Mouse (Mus musculus) midbrain, embryonic 11.5 days (tissue): Measurements from ENCODE around the gene Mkrn3. TPM values are rescaled to one million over a fixed set of nuclear protein-coding genes. Genes with fewer than 3 reads are reported as not detected.

Experiments
- ATAC-seq: fragments of 200-750 bp; cut with Nextera tagmentation; 2 replicates; pipeline ENCODE4 v1.8.0; 2017; ENCODE audit warnings: moderate TSS enrichment, moderate library complexity; ENCODE audit not compliant: low FRiP score
- DNase-seq: peaks from one replicate; pipeline ENCODE4 v3.0.0; 2015; ENCODE audit warnings: low spot score; ENCODE audit errors: missing footprints
- H3K27ac ChIP-seq: fragments of 300-500 bp; sonication (generic); 2 replicates; pipeline ENCODE4 v1.5.1; 2014; ENCODE audit warnings: low read depth, low read length
- H3K27me3 ChIP-seq: fragments of 300-500 bp; sonication (generic); 2 replicates; pipeline ENCODE4 v1.6.1; 2014; ENCODE audit warnings: mild to moderate bottlenecking, low read length, moderate library complexity, mixed read lengths; ENCODE audit not compliant: control insufficient read depth, insufficient read depth
- H3K36me3 ChIP-seq: fragments of 300-500 bp; sonication (generic); 2 replicates; pipeline ENCODE4 v1.6.1; 2014; ENCODE audit warnings: mild to moderate bottlenecking, low read length, moderate library complexity, mixed read lengths; ENCODE audit not compliant: control insufficient read depth, insufficient read depth
- H3K4me1 ChIP-seq: fragments of 300-500 bp; sonication (generic); 2 replicates; pipeline ENCODE4 v1.6.1; 2014; ENCODE audit warnings: low read length; ENCODE audit not compliant: control insufficient read depth, insufficient read depth
- H3K4me2 ChIP-seq: fragments of 300-500 bp; sonication (generic); 2 replicates; pipeline ENCODE4 v1.6.1; 2014; ENCODE audit warnings: mild to moderate bottlenecking, moderate library complexity
- H3K4me3 ChIP-seq: fragments of 300-500 bp; sonication (generic); 2 replicates; pipeline ENCODE4 v1.5.1; 2014; ENCODE audit warnings: low read depth, low read length
- H3K9ac ChIP-seq: fragments of 300-500 bp; sonication (generic); 2 replicates; pipeline ENCODE4 v1.6.1; 2014; ENCODE audit warnings: low read length
- H3K9me3 ChIP-seq: fragments of 300-500 bp; sonication (generic); 2 replicates; pipeline ENCODE4 v1.6.1; 2016; ENCODE audit warnings: low read length; ENCODE audit not compliant: control insufficient read depth
- WGBS: fragments of 180-500 bp; shearing (Covaris S2); extraction: QIAGEN DNeasy Blood & Tissue Kit; methylation state at CpG from one replicate; pipeline ENCODE4 v1.1.7; 2014; 5-methylcytosine and 5-hydroxymethylcytosine counted together
- polyA plus RNA-seq: library from polyadenylated mRNA; unstranded; fragments of >200 nt; fragmentation: Nextera tagmentation; extraction: Ambion mirVana; gene quantifications from 2 replicates; pipeline ENCODE4 v1.2.1, GENCODE M21; 2014

Mkrn3 gene
- polyA plus RNA-seq, 1 experiment from 2014 or later: 22.4 TPM

DNA sequence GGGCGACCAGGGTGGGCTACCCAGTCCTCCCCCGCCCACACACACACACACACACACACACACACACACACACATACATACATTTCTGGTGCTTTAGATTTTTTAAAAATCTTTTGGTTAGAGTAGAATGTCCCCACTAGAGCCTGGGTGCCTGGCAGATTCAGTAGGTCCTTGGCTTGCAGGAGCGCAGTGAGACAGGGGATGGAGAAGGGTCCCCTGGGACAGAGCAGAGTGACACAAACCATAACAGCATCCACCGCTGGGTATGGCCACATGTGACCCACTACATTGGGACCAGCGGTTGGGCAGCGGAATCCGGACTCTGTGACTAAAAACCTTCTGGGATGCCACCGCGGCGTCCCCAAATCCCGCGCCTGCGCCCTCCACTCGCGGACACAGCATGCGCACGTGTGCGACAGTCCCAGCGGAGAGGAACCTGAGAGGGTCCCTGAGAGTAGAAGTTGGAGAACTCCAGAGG, 13.3 kb downstream of the Mkrn3 start:
- Histone ChIP-seq H3K27ac (peak overlapping the region; percentile 25; the same call in 1 of the 2 replicates), H3K9ac (peak overlapping the region; percentile 36)

DNA sequence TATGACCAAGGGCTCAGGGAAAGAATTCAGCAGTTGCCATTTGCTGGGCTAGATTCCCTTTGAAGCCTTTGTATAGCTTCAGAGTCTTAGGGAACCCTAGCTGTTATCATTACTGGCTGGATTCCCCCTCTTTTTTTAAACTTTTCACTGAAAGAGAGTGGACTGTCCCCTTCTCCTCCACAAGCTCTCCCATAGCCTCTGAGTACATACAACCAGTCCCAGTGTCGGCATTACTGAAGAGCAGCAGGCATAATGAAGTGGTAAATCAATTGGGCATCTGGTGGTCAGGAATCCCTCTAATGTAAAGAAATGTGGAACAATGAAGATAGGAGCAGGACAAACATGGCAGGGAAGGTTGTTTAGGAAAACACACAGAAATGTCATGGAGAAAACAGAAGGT, 27.7 kb downstream of the Mkrn3 start:
- peak; percentile 71; the same call in 1 of the 2 replicates for ATAC-seq
- peaks cover 2% of the 10 kb centered on the region; the same call in 1 of the 2 replicates for H3K4me1 ChIP-seq
- no peaks in the 10 kb centered on the region for H3K27me3 ChIP-seq
- H3K36me3 ChIP-seq: no peaks in the 10 kb centered on the region
- DNase-seq: no peak
- no peak overlapping the region for H3K9ac ChIP-seq
- 35% methylated on average over 1 of the region's 1 CpGs for WGBS
- no peak overlapping the region for H3K4me3 ChIP-seq
- H3K4me2 ChIP-seq: no peak overlapping the region
- H3K27ac ChIP-seq: peak overlapping the region; percentile 25; the same call in 1 of the 2 replicates
- 0 out of 2 replicates have a peak, but pooled peaks cover 3% of the 10 kb centered on the region for H3K9me3 ChIP-seq

More for the DNA sequence above, 13.3 kb downstream of the Mkrn3 start:
- Histone ChIP-seq H3K4me2 (peak overlapping the region; percentile 45), H3K4me3 (peak overlapping the region; percentile 17), H3K27me3 (no peaks in the 10 kb centered on the region), H3K9me3 (no peaks in the 10 kb centered on the region), H3K36me3 (no peaks in the 10 kb centered on the region), H3K4me1 (peaks cover 10% of the 10 kb centered on the region)
- DNase-seq: peak; percentile 92
- 39% methylated on average over 19 of the region's 19 CpGs for WGBS
- peak; percentile 76 for ATAC-seq

DNA sequence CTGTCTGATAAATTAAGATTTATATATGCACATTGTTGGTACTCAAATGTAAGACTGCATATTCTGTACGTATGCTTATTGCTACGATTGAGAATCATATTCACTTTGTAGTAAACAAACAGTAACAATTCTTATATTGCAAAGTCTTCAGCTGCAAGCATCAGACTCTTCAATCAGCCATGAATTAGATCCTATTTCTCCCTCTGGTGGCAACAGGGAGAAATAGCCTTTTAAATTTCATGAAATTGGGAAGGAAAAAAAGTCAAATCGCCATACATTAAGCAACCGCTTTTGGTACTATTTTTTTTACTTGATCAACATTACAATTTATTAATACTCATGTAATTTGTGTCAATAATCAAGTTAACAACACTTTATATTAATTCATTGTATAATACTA, 31.6 kb downstream of the Mkrn3 start:
- H3K9me3 ChIP-seq: 0 out of 2 replicates have a peak, but pooled peaks cover 3% of the 10 kb centered on the region
- H3K27ac ChIP-seq: no peak overlapping the region
- H3K4me1 ChIP-seq: peaks cover 2% of the 10 kb centered on the region; the same call in 1 of the 2 replicates
- WGBS: 39% methylated on average over 4 of the region's 4 CpGs
- no peak overlapping the region for H3K4me2 ChIP-seq
- no peak overlapping the region for H3K4me3 ChIP-seq
- no peak overlapping the region for H3K9ac ChIP-seq
- no peaks in the 10 kb centered on the region for H3K36me3 ChIP-seq
- H3K27me3 ChIP-seq: no peaks in the 10 kb centered on the region
- no peak for DNase-seq
- no peak for ATAC-seq

DNA sequence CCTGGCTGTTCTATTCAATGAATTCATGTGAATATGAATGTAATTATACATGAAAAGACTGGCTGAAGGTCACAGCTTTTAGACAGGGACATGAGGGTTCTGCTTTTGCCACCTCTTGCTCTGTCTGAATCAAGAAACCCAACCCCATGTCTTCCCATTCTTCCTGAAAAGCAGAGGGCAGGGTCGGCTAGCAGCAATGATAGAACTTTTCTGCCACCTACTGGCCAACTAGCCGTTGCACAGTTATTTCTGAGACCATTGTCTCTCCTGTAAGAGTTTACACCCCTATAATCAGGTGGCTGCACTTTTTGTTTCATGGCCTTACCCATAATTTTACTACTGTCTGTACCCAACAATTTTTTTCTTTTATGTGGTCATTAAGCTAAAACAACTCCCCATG, 37.5 kb downstream of the Mkrn3 start:
- H3K9me3 ChIP-seq: peaks cover 7% of the 10 kb centered on the region
- no peak overlapping the region for H3K4me2 ChIP-seq
- DNase-seq (peak; percentile 88), ATAC-seq (peak; percentile 62)
- H3K27ac ChIP-seq: no peak overlapping the region
- WGBS: 15% methylated on average over 2 of the region's 2 CpGs
- no peak overlapping the region for H3K4me3 ChIP-seq
- no peaks in the 10 kb centered on the region for H3K36me3 ChIP-seq
- H3K9ac ChIP-seq: no peak overlapping the region
- H3K4me1 ChIP-seq: peaks cover 7% of the 10 kb centered on the region; the same call in 1 of the 2 replicates
- no peaks in the 10 kb centered on the region for H3K27me3 ChIP-seq

DNA sequence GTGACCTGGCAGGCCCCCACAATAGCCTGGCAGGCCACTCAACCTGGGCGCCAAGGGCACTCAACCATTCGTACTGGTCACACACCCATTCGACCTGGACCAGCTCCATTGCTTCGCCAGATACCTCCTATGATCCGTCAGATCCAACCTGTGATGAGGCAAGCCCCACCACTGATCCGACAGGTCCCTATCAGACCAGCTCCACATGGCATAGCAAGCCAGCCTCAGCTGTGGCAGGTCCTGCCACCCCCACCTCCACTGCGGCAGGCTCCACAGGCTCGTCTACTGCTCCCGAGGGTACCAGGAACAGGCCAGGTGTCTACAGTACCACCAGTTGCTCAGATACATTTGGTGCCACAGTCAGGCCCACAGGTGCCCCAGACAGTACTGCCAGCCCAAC, 41.4 kb downstream of the Mkrn3 start:
- peak overlapping the region; percentile 61 for H3K4me2 ChIP-seq
- H3K27me3 ChIP-seq: no peaks in the 10 kb centered on the region
- H3K9me3 ChIP-seq: peaks cover 10% of the 10 kb centered on the region
- 89% methylated on average over 9 of the region's 9 CpGs for WGBS
- DNase-seq (no peak), ATAC-seq (no peak)
- H3K4me1 ChIP-seq: peaks cover 7% of the 10 kb centered on the region; the same call in 1 of the 2 replicates
- H3K27ac ChIP-seq: no peak overlapping the region
- no peaks in the 10 kb centered on the region for H3K36me3 ChIP-seq
- no peak overlapping the region for H3K9ac ChIP-seq
- 0 out of 2 replicates have a peak overlapping the region, but pooled peaks have one; percentile 46 for H3K4me3 ChIP-seq

DNA sequence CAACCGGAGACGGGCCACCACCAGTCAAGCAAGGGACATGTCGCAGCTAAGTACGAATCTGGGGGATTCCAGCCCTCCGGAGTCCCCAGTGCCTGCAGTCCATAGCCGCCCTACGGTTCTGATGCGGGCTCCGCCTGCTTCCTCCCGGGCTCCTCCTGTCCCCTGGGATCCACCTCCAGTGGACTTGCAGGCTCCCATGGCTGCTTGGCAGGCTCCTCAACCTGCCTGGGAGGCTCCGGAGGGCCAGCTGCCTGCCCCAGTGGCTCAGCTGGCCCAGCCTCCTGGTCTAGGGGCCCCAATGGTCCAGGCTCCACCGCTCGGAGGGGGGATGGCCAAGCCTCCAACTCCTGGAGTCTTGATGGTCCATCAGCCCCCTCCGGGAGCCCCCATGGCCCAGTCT, 42.6 kb downstream of the Mkrn3 start:
- Histone ChIP-seq H3K36me3 (no peaks in the 10 kb centered on the region), H3K9ac (peak overlapping the region; percentile 62), H3K4me2 (peak overlapping the region; percentile 61), H3K27ac (peak overlapping the region; percentile 30; the same call in 1 of the 2 replicates), H3K27me3 (no peaks in the 10 kb centered on the region), H3K4me1 (peaks cover 7% of the 10 kb centered on the region; the same call in 1 of the 2 replicates), H3K9me3 (peaks cover 10% of the 10 kb centered on the region), H3K4me3 (peak overlapping the region; percentile 46)
- DNase-seq (peak; percentile 92), ATAC-seq (peak; percentile 54)
- 32% methylated on average over 14 of the region's 14 CpGs for WGBS

DNA sequence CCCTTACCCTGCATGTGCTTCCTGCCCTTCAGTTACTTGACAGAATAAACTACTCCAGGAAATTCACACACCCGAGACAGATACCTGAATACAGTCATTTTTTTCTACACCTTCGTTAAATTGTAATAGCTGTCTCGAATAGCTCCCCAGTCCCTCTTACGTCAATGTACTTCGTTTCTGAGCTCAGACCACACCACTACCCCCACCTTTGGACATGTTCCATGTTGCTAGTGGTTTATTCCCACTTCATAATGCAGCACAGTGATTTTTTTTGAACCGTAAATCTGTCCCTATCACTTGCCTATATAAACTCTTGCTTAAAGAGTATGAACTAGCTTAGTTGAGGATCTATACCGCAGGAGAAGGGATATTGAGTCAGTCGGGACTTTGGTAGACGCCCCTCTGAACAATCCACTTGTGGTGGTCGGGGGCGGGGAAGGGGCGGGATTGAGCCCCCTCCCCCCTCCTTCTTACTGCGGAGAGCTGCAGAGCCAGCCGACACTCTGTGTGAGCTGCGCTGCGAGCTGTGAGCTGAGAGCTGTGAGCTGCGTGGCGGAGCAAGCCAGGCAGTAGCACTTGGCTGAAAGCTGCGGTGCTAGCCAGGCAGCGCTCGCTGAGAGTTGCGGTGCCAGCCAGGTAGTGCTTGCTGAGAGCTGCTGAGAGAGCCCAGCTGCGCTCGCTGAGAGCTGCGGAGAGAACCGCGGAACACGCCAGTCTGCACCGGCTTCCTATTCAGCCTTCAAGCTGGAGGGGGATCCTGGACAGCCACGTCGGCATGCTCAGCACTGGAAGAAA, 43.2 kb downstream of the Mkrn3 start, which contains the start of gene Magel2:
Magel2 (plus strand) TSS at position 501 of the 795 bp plus-strand sequence.
- Histone ChIP-seq H3K27ac (peak within 1 kb of the TSS; percentile 30; the same call in 1 of the 2 replicates), H3K4me2 (peak within 1 kb of the TSS; percentile 61), H3K9me3 (peaks cover 10% of the 10 kb centered on the region), H3K9ac (peak within 1 kb of the TSS; percentile 62), H3K36me3 (no peaks in the 10 kb centered on the region), H3K27me3 (no peaks in the 10 kb centered on the region), H3K4me3 (peak within 1 kb of the TSS; percentile 46), H3K4me1 (peaks cover 7% of the 10 kb centered on the region; the same call in 1 of the 2 replicates)
- peak; percentile 97 for DNase-seq
- ATAC-seq: peak; percentile 91
- 27% methylated on average over 31 of the region's 31 CpGs for WGBS

DNA sequence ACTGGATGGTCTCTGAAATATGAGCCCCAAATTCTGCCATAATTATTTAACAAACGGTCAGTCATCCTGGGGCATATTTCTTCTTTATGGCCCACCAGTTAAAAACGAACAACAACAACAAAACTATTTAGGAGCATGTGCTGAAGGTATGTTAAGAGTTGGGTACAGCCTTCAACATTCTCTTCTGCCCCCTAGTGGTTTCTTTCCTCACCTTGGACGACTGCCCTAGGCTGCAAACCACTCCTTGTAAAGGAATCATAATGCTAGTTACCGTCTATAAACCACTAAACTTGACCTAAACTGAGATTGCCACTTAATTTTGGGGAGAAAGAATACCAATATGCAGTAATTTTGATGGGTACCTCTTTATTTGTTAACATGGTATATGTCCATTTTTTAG, 44.3 kb downstream of the Mkrn3 start:
- peak; percentile 86 for DNase-seq
- Histone ChIP-seq H3K9me3 (peaks cover 10% of the 10 kb centered on the region), H3K27me3 (no peaks in the 10 kb centered on the region), H3K9ac (no peak overlapping the region), H3K36me3 (no peaks in the 10 kb centered on the region), H3K27ac (no peak overlapping the region), H3K4me2 (no peak overlapping the region), H3K4me3 (no peak overlapping the region), H3K4me1 (peaks cover 7% of the 10 kb centered on the region; the same call in 1 of the 2 replicates)
- 36% methylated on average over 4 of the region's 4 CpGs for WGBS
- no peak for ATAC-seq
